Mouse (Mus musculus): ENCODE measurements at regions not wholly inside any gene's neighbourhood (a gene's known extent, or its start where the extent isn't known, plus 50 kb on each side); places are given as distances from the start of the nearest gene placed in this dataset.
"Not testable (repeated sequence)": the region's sequence is repeated elsewhere in the genome, so short reads cannot be mapped to it uniquely, and the experiment has no call there.

DNA sequence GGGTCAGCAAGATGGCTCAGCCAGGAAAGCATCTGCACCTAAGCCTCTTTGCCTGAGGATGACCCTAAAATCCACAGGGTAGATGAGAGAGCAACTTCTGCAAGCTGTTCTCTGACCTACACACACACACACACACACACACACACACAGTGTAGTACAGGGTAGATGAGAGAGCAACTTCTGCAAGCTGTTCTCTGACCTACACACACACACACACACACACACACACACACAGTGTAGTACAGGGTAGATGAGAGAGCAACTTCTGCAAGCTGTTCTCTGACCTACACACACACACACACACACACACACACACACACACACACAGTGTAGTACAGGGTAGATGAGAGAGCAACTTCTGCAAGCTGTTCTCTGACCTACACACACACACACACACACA is 230.0 kb downstream of the Cd47 start:
- not testable (repeated sequence) for TF ChIP-seq POLR2A (IDR thresholded peaks at IDR 0.05; ENCODE audit: low read depth, low read length); CTCF (IDR thresholded peaks at IDR 0.05; ENCODE audit: extremely low read depth, insufficient read length, insufficient replicate concordance, low read depth, low read length)
